Mouse (Mus musculus): ENCODE results near the gene Slc35d2. TPM values are rescaled to one million over a fixed set of nuclear protein-coding genes. Genes with fewer than 3 reads are reported as not detected.

Slc35d2 gene
- polyA plus RNA-seq, 1 experiment from 2014 or later: 7.7 TPM

DNA sequence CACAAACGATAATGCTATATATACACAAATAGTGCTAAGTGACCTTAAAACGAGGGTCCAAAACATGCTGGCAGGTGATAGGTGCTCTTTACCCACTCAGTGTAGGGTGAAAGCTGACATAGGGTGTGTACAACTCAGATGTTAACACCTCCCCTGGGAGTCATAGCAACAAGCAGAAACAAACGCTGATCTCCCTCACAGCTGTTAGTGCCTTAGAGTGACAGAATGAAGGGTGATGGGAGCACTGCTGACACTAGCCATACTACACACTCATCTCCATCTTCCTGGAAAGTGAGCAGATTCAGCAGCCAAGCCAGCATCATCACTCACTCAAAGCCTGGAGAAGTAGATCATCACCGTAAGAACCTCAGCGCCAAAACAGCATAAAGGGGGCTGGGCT, 21.0 kb upstream of the Slc35d2 start:
- H3K4me1 ChIP-seq (ENCODE audit: control insufficient read depth in 2 of 2, insufficient read depth in 2 of 2, low read length in 2 of 2): peaks cover 6 to 37% of the 10 kb centered on the region in 2 experiments; a peak in 3 of 4 replicates
- no peak for ATAC-seq (ENCODE audit: insufficient number of reproducible peaks, insufficient read depth, low FRiP score, low read depth)
- H3K4me2 ChIP-seq (ENCODE audit: low read length): peak overlapping the region; percentile 94
- H3K9ac ChIP-seq (ENCODE audit: low read length): peak overlapping the region; percentile 8; the same call in 1 of the 2 replicates
- H3K36me3 ChIP-seq (ENCODE audit: control insufficient read depth, insufficient read depth, low read length): peaks cover 3% of the 10 kb centered on the region
- peak overlapping the region in 1 of 2 experiments; percentile 7; a peak in 1 of 4 replicates for H3K27ac ChIP-seq (replicated peaks in 1 of 2; ENCODE audit: control insufficient read depth in 1 of 2, insufficient read depth in 1 of 2, low read depth in 2 of 2, low read length in 2 of 2)
- no peaks in the 10 kb centered on the region for H3K27me3 ChIP-seq (ENCODE audit: control insufficient read depth, insufficient read depth, low read length)
- WGBS: 24% methylated on average over 5 of the region's 5 CpGs
- H3K9me3 ChIP-seq (ENCODE audit: control insufficient read depth, low read length): no peaks in the 10 kb centered on the region
- H3K4me3 ChIP-seq (ENCODE audit: control insufficient read depth in 1 of 2, insufficient read depth in 1 of 2, low read depth in 1 of 2, low read length in 2 of 2): peak overlapping the region in 1 of 2 experiments; percentile 91; a peak in 1 of 4 replicates

DNA sequence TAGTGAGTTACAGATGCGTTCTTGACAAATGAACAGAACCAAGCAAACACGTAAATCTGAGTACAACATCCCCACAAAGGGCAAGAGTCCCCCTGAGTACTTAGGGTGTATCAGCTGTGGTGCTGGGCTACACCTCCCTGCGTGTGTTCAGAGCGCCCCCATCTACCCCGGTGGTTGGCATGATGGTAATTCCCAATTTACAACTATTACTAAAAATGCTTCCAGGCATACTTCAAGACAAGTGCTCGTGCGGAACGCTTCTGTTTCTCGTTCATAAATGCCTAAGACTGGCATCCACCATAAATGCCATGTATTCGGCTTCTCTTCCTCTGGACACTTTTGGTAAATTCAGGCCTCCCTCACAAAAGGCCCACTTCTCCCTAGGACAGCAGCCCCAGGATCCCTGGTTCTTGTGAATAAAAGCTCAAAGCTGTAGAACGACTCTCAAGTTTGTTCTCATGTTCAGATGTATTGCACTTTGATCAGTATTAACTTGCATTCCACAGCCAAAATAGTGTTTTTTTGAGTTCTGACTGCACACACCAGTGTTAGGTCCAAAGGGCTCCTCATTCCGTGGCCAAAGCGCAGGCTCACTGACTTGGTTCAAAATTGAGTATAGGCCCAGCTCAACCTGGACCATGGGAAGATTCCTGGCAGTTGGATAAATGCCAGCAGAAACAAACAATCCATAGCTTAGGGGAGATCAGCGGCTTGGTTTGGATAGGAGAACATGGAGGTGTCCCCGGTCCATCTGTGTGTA, 628 bp upstream of the Slc35d2 start:
- Histone ChIP-seq H3K36me3 (ENCODE audit: control insufficient read depth, insufficient read depth, low read length) (peaks cover 28% of the 10 kb centered on the region), H3K9ac (ENCODE audit: low read length) (peak overlapping the region; percentile 75), H3K4me3 (ENCODE audit: control insufficient read depth in 1 of 2, insufficient read depth in 1 of 2, low read depth in 1 of 2, low read length in 2 of 2) (peak overlapping the region; percentile 51 to 72), H3K4me1 (ENCODE audit: control insufficient read depth in 2 of 2, insufficient read depth in 2 of 2, low read length in 2 of 2) (peaks cover 0 to 7% of the 10 kb centered on the region in 2 experiments; a peak in 1 of 4 replicates), H3K4me2 (ENCODE audit: low read length) (peak overlapping the region; percentile 63), H3K27me3 (ENCODE audit: control insufficient read depth, insufficient read depth, low read length) (no peaks in the 10 kb centered on the region), H3K27ac (replicated peaks in 1 of 2; ENCODE audit: control insufficient read depth in 1 of 2, insufficient read depth in 1 of 2, low read depth in 2 of 2, low read length in 2 of 2) (peak overlapping the region; percentile 32 to 51; a peak in 3 of 4 replicates), H3K9me3 (ENCODE audit: control insufficient read depth, low read length) (no peaks in the 10 kb centered on the region)
- ATAC-seq (ENCODE audit: insufficient number of reproducible peaks, insufficient read depth, low FRiP score, low read depth): 0 out of 2 replicates have a peak, but pooled peaks have one; percentile 48
- 42% methylated on average over 15 of the region's 15 CpGs for WGBS

GRCm38 (mm10) chr13:64126316-64126715, 2.9 kb downstream of the Slc35d2 start:
- 69% methylated on average over 4 of the region's 4 CpGs for WGBS
- Histone ChIP-seq H3K27ac (replicated peaks in 1 of 2; ENCODE audit: control insufficient read depth in 1 of 2, insufficient read depth in 1 of 2, low read depth in 2 of 2, low read length in 2 of 2) (no peak overlapping the region), H3K4me1 (ENCODE audit: control insufficient read depth in 2 of 2, insufficient read depth in 2 of 2, low read length in 2 of 2) (peaks cover 0 to 7% of the 10 kb centered on the region in 2 experiments; a peak in 1 of 4 replicates), H3K9ac (ENCODE audit: low read length) (no peak overlapping the region), H3K9me3 (ENCODE audit: control insufficient read depth, low read length) (0 out of 2 replicates have a peak, but pooled peaks cover 3% of the 10 kb centered on the region), H3K4me2 (ENCODE audit: low read length) (no peak overlapping the region), H3K4me3 (ENCODE audit: control insufficient read depth in 1 of 2, insufficient read depth in 1 of 2, low read depth in 1 of 2, low read length in 2 of 2) (no peak overlapping the region), H3K36me3 (ENCODE audit: control insufficient read depth, insufficient read depth, low read length) (peaks cover 2% of the 10 kb centered on the region), H3K27me3 (ENCODE audit: control insufficient read depth, insufficient read depth, low read length) (no peaks in the 10 kb centered on the region)
- no peak for ATAC-seq (ENCODE audit: insufficient number of reproducible peaks, insufficient read depth, low FRiP score, low read depth)

DNA sequence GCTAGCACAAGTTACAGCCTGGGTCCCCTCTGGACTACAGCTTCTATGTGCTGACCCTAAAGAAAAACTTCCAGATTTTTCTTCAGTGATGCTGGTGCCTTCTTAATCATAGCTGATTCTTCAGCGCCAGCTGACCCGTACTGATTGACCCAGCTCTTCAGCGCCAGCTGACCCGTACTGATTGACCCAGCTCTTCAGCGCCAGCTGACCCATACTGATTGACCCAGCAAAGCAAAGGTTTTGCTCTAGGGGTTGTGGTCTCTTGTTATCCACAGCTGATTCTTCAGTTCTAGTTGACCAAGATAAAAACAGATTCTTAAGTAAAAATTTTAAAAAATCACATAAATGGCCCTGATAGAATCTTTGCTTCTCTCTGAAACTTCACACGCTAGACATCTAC, 4.3 kb downstream of the Slc35d2 start:
- H3K9me3 ChIP-seq (ENCODE audit: control insufficient read depth, low read length): 0 out of 2 replicates have a peak, but pooled peaks cover 3% of the 10 kb centered on the region
- H3K27ac ChIP-seq (replicated peaks in 1 of 2; ENCODE audit: control insufficient read depth in 1 of 2, insufficient read depth in 1 of 2, low read depth in 2 of 2, low read length in 2 of 2): no peak overlapping the region
- peaks cover 0 to 3% of the 10 kb centered on the region in 2 experiments; a peak in 1 of 4 replicates for H3K4me1 ChIP-seq (ENCODE audit: control insufficient read depth in 2 of 2, insufficient read depth in 2 of 2, low read length in 2 of 2)
- no peaks in the 10 kb centered on the region; the same call in 1 of the 2 replicates for H3K36me3 ChIP-seq (ENCODE audit: control insufficient read depth, insufficient read depth, low read length)
- no peaks in the 10 kb centered on the region for H3K27me3 ChIP-seq (ENCODE audit: control insufficient read depth, insufficient read depth, low read length)
- no peak overlapping the region for H3K4me3 ChIP-seq (ENCODE audit: control insufficient read depth in 1 of 2, insufficient read depth in 1 of 2, low read depth in 1 of 2, low read length in 2 of 2)
- no peak for ATAC-seq (ENCODE audit: insufficient number of reproducible peaks, insufficient read depth, low FRiP score, low read depth)
- no peak overlapping the region for H3K9ac ChIP-seq (ENCODE audit: low read length)
- WGBS: 94% methylated on average over 6 of the region's 6 CpGs
- H3K4me2 ChIP-seq (ENCODE audit: low read length): no peak overlapping the region

DNA sequence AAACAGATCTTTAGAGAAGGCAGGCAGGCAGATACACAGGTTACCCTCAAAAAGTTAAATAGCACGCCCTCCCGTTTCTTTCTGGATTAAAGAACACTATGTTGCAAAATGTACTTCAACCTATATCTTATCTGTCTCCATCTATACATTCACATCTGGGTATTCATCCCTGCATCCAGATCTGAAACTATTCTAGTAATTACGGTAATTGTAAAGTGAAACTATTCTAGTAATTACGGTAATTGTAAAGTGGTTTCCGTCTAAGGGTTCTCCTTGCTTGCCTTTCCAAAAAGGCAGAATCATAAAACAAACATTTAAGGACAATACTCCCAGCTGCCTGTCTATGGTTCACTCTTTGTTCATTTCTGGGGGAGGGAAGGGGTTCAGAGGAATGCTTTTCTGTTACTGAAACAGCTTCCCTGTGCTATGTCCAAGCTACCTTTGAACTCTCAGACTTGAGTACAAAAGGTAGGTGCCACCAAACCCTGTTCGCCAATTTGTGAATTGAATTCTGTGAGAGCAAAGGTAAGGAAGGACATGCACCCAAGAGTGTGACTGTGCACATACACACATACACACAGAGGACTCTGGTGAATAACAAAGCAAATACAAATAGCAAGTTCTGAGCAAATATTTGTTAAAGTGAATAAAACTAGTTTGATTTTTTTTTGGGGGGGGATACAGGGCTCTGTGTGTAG, 5.5 kb downstream of the Slc35d2 start:
- H3K4me3 ChIP-seq (ENCODE audit: control insufficient read depth in 1 of 2, insufficient read depth in 1 of 2, low read depth in 1 of 2, low read length in 2 of 2): no peak overlapping the region
- H3K4me2 ChIP-seq (ENCODE audit: low read length): no peak overlapping the region
- H3K27me3 ChIP-seq (ENCODE audit: control insufficient read depth, insufficient read depth, low read length): no peaks in the 10 kb centered on the region
- H3K9me3 ChIP-seq (ENCODE audit: control insufficient read depth, low read length): 0 out of 2 replicates have a peak, but pooled peaks cover 3% of the 10 kb centered on the region
- no peak overlapping the region for H3K27ac ChIP-seq (replicated peaks in 1 of 2; ENCODE audit: control insufficient read depth in 1 of 2, insufficient read depth in 1 of 2, low read depth in 2 of 2, low read length in 2 of 2)
- WGBS: 30% methylated on average over 6 of the region's 6 CpGs
- no peaks in the 10 kb centered on the region; the same call in 1 of the 2 replicates for H3K36me3 ChIP-seq (ENCODE audit: control insufficient read depth, insufficient read depth, low read length)
- peaks cover 0 to 1% of the 10 kb centered on the region in 2 experiments; a peak in 1 of 4 replicates for H3K4me1 ChIP-seq (ENCODE audit: control insufficient read depth in 2 of 2, insufficient read depth in 2 of 2, low read length in 2 of 2)
- ATAC-seq (ENCODE audit: insufficient number of reproducible peaks, insufficient read depth, low FRiP score, low read depth): no peak
- no peak overlapping the region for H3K9ac ChIP-seq (ENCODE audit: low read length)

DNA sequence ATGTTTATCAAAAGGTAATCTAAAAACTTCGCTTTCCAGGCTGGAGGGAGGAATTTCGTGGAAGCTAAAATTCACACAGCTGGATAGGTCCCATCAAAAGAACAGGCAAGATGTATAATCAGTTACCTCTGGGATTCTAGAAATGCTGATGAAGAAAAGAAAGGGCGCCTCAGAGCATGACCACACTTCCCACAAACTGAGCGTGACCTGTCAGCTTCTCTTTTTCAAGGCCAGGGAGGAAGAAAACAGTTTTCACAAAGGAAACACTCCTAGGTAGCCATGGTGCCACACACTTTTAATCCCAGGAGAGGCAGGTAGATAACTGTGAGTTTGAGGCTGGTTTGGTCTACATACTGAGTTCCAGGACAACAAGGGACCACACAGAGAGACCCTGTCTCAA, 8.4 kb downstream of the Slc35d2 start:
- 72% methylated on average over 4 of the region's 4 CpGs for WGBS
- Histone ChIP-seq H3K36me3 (ENCODE audit: control insufficient read depth, insufficient read depth, low read length) (no peaks in the 10 kb centered on the region; the same call in 1 of the 2 replicates), H3K4me1 (ENCODE audit: control insufficient read depth in 2 of 2, insufficient read depth in 2 of 2, low read length in 2 of 2) (no peaks in the 10 kb centered on the region), H3K27me3 (ENCODE audit: control insufficient read depth, insufficient read depth, low read length) (no peaks in the 10 kb centered on the region), H3K9ac (ENCODE audit: low read length) (no peak overlapping the region), H3K4me2 (ENCODE audit: low read length) (no peak overlapping the region), H3K9me3 (ENCODE audit: control insufficient read depth, low read length) (0 out of 2 replicates have a peak, but pooled peaks cover 3% of the 10 kb centered on the region), H3K4me3 (ENCODE audit: control insufficient read depth in 1 of 2, insufficient read depth in 1 of 2, low read depth in 1 of 2, low read length in 2 of 2) (no peak overlapping the region), H3K27ac (replicated peaks in 1 of 2; ENCODE audit: control insufficient read depth in 1 of 2, insufficient read depth in 1 of 2, low read depth in 2 of 2, low read length in 2 of 2) (no peak overlapping the region)
- ATAC-seq (ENCODE audit: insufficient number of reproducible peaks, insufficient read depth, low FRiP score, low read depth): no peak

DNA sequence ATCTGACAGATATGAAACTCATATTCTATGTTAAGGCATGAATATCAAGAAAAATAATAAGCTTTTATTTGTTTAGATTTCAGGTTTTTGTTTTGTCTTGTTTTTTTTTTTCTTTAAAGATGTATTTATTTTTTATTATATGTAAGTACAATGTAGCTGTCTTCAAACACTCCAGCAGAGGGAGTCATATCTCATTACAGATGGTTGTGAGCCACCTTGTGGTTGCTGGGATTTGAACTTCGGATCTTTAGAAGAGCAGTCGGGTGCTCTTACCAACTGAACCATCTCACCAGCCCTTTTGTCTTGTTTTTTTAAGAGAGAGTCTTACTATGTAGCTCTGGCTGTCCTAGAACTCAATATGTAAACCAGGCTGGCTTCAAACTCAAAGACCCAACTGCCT, 11.7 kb downstream of the Slc35d2 start:
- H3K4me2 ChIP-seq (ENCODE audit: low read length): no peak overlapping the region
- no peak overlapping the region for H3K27ac ChIP-seq (replicated peaks in 1 of 2; ENCODE audit: control insufficient read depth in 1 of 2, insufficient read depth in 1 of 2, low read depth in 2 of 2, low read length in 2 of 2)
- H3K9me3 ChIP-seq (ENCODE audit: control insufficient read depth, low read length): no peaks in the 10 kb centered on the region
- WGBS: 58% methylated on average over 2 of the region's 2 CpGs
- H3K4me1 ChIP-seq (ENCODE audit: control insufficient read depth in 2 of 2, insufficient read depth in 2 of 2, low read length in 2 of 2): no peaks in the 10 kb centered on the region
- H3K4me3 ChIP-seq (ENCODE audit: control insufficient read depth in 1 of 2, insufficient read depth in 1 of 2, low read depth in 1 of 2, low read length in 2 of 2): no peak overlapping the region
- H3K27me3 ChIP-seq (ENCODE audit: control insufficient read depth, insufficient read depth, low read length): no peaks in the 10 kb centered on the region
- no peak overlapping the region for H3K9ac ChIP-seq (ENCODE audit: low read length)
- ATAC-seq (ENCODE audit: insufficient number of reproducible peaks, insufficient read depth, low FRiP score, low read depth): no peak
- H3K36me3 ChIP-seq (ENCODE audit: control insufficient read depth, insufficient read depth, low read length): peaks cover 3% of the 10 kb centered on the region; the same call in 1 of the 2 replicates
